Mouse (Mus musculus) kidney, postnatal 10 days (tissue): ENCODE measurements around the gene Eif3f.

Experiments used
- DNase-seq: peaks from one replicate; pipeline ENCODE4 v3.0.0; 2021; ENCODE audit warnings: mixed read lengths

Eif3f gene

DNA sequence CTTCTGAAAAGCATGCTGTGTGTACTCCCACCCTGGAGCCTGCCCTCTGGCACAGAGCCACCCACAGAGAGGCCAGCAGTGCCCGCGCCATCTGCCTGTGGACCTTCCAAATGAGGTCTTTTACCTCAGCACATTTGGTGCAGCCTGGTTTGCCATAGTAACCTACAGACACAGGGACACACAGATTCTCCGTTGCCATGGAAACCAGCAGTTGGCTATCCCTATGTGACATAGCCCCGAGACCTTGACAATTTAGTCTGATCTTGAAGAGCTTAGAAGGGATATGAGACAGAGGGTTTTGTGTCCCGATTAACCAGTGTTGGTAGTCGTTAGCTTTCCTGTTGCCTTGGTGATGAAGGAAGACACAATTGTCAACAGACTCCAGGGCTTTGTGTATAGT, 38.1 kb downstream of the Eif3f start:
- no peak for DNase-seq

- no peak for DNase-seq
Measured at GRCm38 (mm10) chr7:108985934-108986708, 51.9 kb downstream of the Eif3f start.

DNA sequence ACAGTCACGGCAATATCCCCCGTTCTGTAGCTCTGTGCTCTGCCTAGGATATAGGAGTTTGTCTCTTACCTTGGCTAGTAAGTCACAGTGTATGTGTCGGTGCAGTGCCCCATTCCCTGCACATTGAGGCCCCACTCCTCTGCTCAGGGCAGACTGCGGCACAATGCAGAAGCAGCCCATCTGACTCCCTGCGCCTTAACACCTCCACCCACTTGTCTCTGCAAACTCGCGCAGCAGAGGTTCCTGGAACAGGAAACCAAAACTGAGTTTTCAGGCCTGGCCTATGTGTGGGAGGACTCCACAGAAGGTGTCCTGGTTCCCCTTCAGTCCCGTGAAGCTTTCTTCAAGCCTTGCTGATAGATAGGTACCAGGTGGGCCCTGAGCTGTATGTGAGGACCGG, 57.0 kb downstream of the Eif3f start:
- DNase-seq, result no peak
